Mouse (Mus musculus) intestine, embryonic 15.5 days (tissue): ENCODE results near the gene Tmem59. TPM values are rescaled to one million over a fixed set of nuclear protein-coding genes. Genes with fewer than 3 reads are reported as not detected.
A peak's percentile ranks its signal among the peaks of the same experiment; 100 is the strongest.

ENCODE experiments used
- ATAC-seq: fragments of 200-750 bp; cut with Nextera tagmentation; 2 replicates; pipeline ENCODE4 v1.8.0; 2017; ENCODE audit warnings: moderate TSS enrichment, moderate library complexity
- H3K27ac ChIP-seq: fragments of 300-500 bp; sonication (generic); 2 replicates; pipeline ENCODE4 v1.5.1; 2015; ENCODE audit warnings: mild to moderate bottlenecking, inconsistent platforms
- H3K27me3 ChIP-seq: fragments of 300-500 bp; sonication (generic); replicated peaks from 2 replicates; pipeline ENCODE4 v1.6.1; 2015; ENCODE audit warnings: inconsistent platforms
- H3K36me3 ChIP-seq: fragments of 300-500 bp; sonication (generic); 2 replicates; pipeline ENCODE4 v1.6.1; 2015; ENCODE audit warnings: inconsistent platforms
- H3K4me1 ChIP-seq: fragments of 300-500 bp; sonication (generic); replicated peaks from 2 replicates; pipeline ENCODE4 v1.6.1; 2015; ENCODE audit warnings: inconsistent platforms
- H3K4me2 ChIP-seq: fragments of 300-500 bp; sonication (generic); replicated peaks from 2 replicates; pipeline ENCODE4 v1.6.1; 2015; ENCODE audit warnings: mild to moderate bottlenecking, inconsistent platforms
- H3K4me3 ChIP-seq: fragments of 300-500 bp; sonication (generic); replicated peaks from 2 replicates; pipeline ENCODE4 v1.5.1; 2015; ENCODE audit warnings: inconsistent platforms
- H3K9ac ChIP-seq: fragments of 300-500 bp; sonication (generic); 2 replicates; pipeline ENCODE4 v1.6.1; 2015; ENCODE audit warnings: inconsistent platforms
- H3K9me3 ChIP-seq: fragments of 300-500 bp; sonication (generic); 2 replicates; pipeline ENCODE4 v1.6.1; 2016; ENCODE audit warnings: inconsistent platforms
- WGBS: fragments of 180-500 bp; shearing (Covaris S2); methylation state at CpG from one replicate; pipeline ENCODE4 v1.1.7; 2015; 5-methylcytosine and 5-hydroxymethylcytosine counted together
- polyA plus RNA-seq: library from polyadenylated mRNA; unstranded; fragments of >200 nt; fragmentation: Nextera tagmentation; extraction: Ambion mirVana; gene quantifications from 2 replicates; pipeline ENCODE4 v1.2.1, GENCODE M21; 2015

The Tmem59 gene
- polyA plus RNA-seq, 1 experiment from 2014 or later: 425 TPM

GRCm38 (mm10) chr4:107156983-107157401 is 21.2 kb upstream of the Tmem59 start:
- H3K36me3 ChIP-seq: no peaks in the 10 kb centered on the region
- no peaks in the 10 kb centered on the region for H3K9me3 ChIP-seq
- no peak for ATAC-seq
- H3K4me2 ChIP-seq: no peak overlapping the region
- no peak overlapping the region for H3K4me3 ChIP-seq
- WGBS: 71% methylated on average over 4 of the region's 4 CpGs
- no peaks in the 10 kb centered on the region for H3K27me3 ChIP-seq
- H3K9ac ChIP-seq: no peak overlapping the region
- no peaks in the 10 kb centered on the region for H3K4me1 ChIP-seq
- H3K27ac ChIP-seq: no peak overlapping the region

- Histone ChIP-seq H3K4me3 (no peak overlapping the region), H3K27ac (no peak overlapping the region), H3K9me3 (no peaks in the 10 kb centered on the region), H3K9ac (no peak overlapping the region), H3K4me1 (no peaks in the 10 kb centered on the region), H3K36me3 (peaks cover under 1% of the 10 kb centered on the region; the same call in 1 of the 2 replicates), H3K27me3 (no peaks in the 10 kb centered on the region), H3K4me2 (no peak overlapping the region)
- 87% methylated on average over 11 of the region's 11 CpGs for WGBS
- ATAC-seq: no peak
Measured at GRCm38 (mm10) chr4:107159166-107159773, 18.9 kb upstream of the Tmem59 start.

GRCm38 (mm10) chr4:107160181-107160580 is 18.0 kb upstream of the Tmem59 start:
- no peaks in the 10 kb centered on the region for H3K27me3 ChIP-seq
- H3K27ac ChIP-seq: no peak overlapping the region
- no peaks in the 10 kb centered on the region for H3K4me1 ChIP-seq
- H3K9ac ChIP-seq: no peak overlapping the region
- H3K4me2 ChIP-seq: no peak overlapping the region
- no peak overlapping the region for H3K4me3 ChIP-seq
- H3K36me3 ChIP-seq: peaks cover 3% of the 10 kb centered on the region; the same call in 1 of the 2 replicates
- ATAC-seq: no peak
- no peaks in the 10 kb centered on the region for H3K9me3 ChIP-seq
- 93% methylated on average over 8 of the region's 8 CpGs for WGBS

- H3K9me3 ChIP-seq: no peaks in the 10 kb centered on the region
- WGBS: 81% methylated on average over 10 of the region's 10 CpGs
- no peaks in the 10 kb centered on the region for H3K27me3 ChIP-seq
- H3K4me3 ChIP-seq: no peak overlapping the region
- ATAC-seq: no peak
- no peaks in the 10 kb centered on the region for H3K4me1 ChIP-seq
- peaks cover 3% of the 10 kb centered on the region; the same call in 1 of the 2 replicates for H3K36me3 ChIP-seq
- no peak overlapping the region for H3K4me2 ChIP-seq
- H3K9ac ChIP-seq: no peak overlapping the region
- H3K27ac ChIP-seq: no peak overlapping the region
Measured at GRCm38 (mm10) chr4:107163341-107163740, 14.9 kb upstream of the Tmem59 start.

GRCm38 (mm10) chr4:107163756-107164587 is 14.2 kb upstream of the Tmem59 start:
- no peaks in the 10 kb centered on the region for H3K4me1 ChIP-seq
- no peak overlapping the region for H3K4me2 ChIP-seq
- peak; percentile 61 for ATAC-seq
- no peaks in the 10 kb centered on the region for H3K27me3 ChIP-seq
- 39% methylated on average over 9 of the region's 9 CpGs for WGBS
- peaks cover 3% of the 10 kb centered on the region; the same call in 1 of the 2 replicates for H3K36me3 ChIP-seq
- H3K9me3 ChIP-seq: no peaks in the 10 kb centered on the region
- H3K27ac ChIP-seq: no peak overlapping the region
- no peak overlapping the region for H3K4me3 ChIP-seq
- H3K9ac ChIP-seq: no peak overlapping the region

- Histone ChIP-seq H3K27me3 (no peaks in the 10 kb centered on the region), H3K36me3 (peaks cover 3% of the 10 kb centered on the region; the same call in 1 of the 2 replicates), H3K4me3 (no peak overlapping the region), H3K4me2 (no peak overlapping the region), H3K9me3 (no peaks in the 10 kb centered on the region), H3K4me1 (no peaks in the 10 kb centered on the region), H3K9ac (no peak overlapping the region), H3K27ac (no peak overlapping the region)
- WGBS: 53% methylated on average over 5 of the region's 5 CpGs
- ATAC-seq: no peak
Measured at GRCm38 (mm10) chr4:107166700-107167099, 11.5 kb upstream of the Tmem59 start.

GRCm38 (mm10) chr4:107167798-107168197 is 10.4 kb upstream of the Tmem59 start:
- Histone ChIP-seq H3K27ac (no peak overlapping the region), H3K4me2 (no peak overlapping the region), H3K4me1 (no peaks in the 10 kb centered on the region), H3K9ac (no peak overlapping the region), H3K9me3 (no peaks in the 10 kb centered on the region), H3K27me3 (no peaks in the 10 kb centered on the region), H3K4me3 (no peak overlapping the region), H3K36me3 (peaks cover 7% of the 10 kb centered on the region; the same call in 1 of the 2 replicates)
- 89% methylated on average over 5 of the region's 5 CpGs for WGBS
- no peak for ATAC-seq

GRCm38 (mm10) chr4:107177506-107177905 is 693 bp upstream of the Tmem59 start:
- H3K27me3 ChIP-seq: no peaks in the 10 kb centered on the region
- peaks cover 2% of the 10 kb centered on the region; the same call in 1 of the 2 replicates for H3K36me3 ChIP-seq
- peak overlapping the region; percentile 67 for H3K4me2 ChIP-seq
- peak overlapping the region; percentile 86 for H3K4me3 ChIP-seq
- H3K27ac ChIP-seq: peak overlapping the region; percentile 99
- 26% methylated on average over 11 of the region's 11 CpGs for WGBS
- H3K9me3 ChIP-seq: no peaks in the 10 kb centered on the region
- peak overlapping the region; percentile 86 for H3K9ac ChIP-seq
- ATAC-seq: no peak
- peaks cover 21% of the 10 kb centered on the region for H3K4me1 ChIP-seq

- ATAC-seq: peak; percentile 64
- Histone ChIP-seq H3K27ac (peak within 1 kb of the TSS; percentile 99), H3K36me3 (no peaks in the 10 kb centered on the region), H3K9me3 (no peaks in the 10 kb centered on the region), H3K4me2 (peak within 1 kb of the TSS; percentile 67), H3K9ac (peak within 1 kb of the TSS; percentile 86), H3K4me3 (peak within 1 kb of the TSS; percentile 86), H3K27me3 (no peaks in the 10 kb centered on the region), H3K4me1 (peaks cover 21% of the 10 kb centered on the region)
- WGBS: under 1% methylated on average over 47 of the region's 47 CpGs
Measured at GRCm38 (mm10) chr4:107178830-107179490, 761 bp downstream of the Tmem59 start, which contains the start of gene Tceanc2. Tceanc2 (minus strand) TSS chr4:107179116.

- Histone ChIP-seq H3K27me3 (no peaks in the 10 kb centered on the region), H3K27ac (peak overlapping the region; percentile 99), H3K4me2 (peak overlapping the region; percentile 59), H3K36me3 (no peaks in the 10 kb centered on the region), H3K9me3 (no peaks in the 10 kb centered on the region), H3K4me3 (peak overlapping the region; percentile 86), H3K4me1 (peaks cover 21% of the 10 kb centered on the region), H3K9ac (peak overlapping the region; percentile 86)
- no peak for ATAC-seq
- 2% methylated on average over 8 of the region's 8 CpGs for WGBS
Measured at GRCm38 (mm10) chr4:107179561-107179960, 1.4 kb downstream of the Tmem59 start.

- Histone ChIP-seq H3K27ac (no peak overlapping the region), H3K27me3 (no peaks in the 10 kb centered on the region), H3K9ac (no peak overlapping the region), H3K4me3 (no peak overlapping the region), H3K9me3 (no peaks in the 10 kb centered on the region), H3K4me2 (no peak overlapping the region), H3K4me1 (peaks cover 21% of the 10 kb centered on the region), H3K36me3 (no peaks in the 10 kb centered on the region)
- no peak for ATAC-seq
Measured at GRCm38 (mm10) chr4:107180746-107181145, 2.5 kb downstream of the Tmem59 start.

- 82% methylated on average over 6 of the region's 6 CpGs for WGBS
- no peak overlapping the region for H3K27ac ChIP-seq
- H3K4me2 ChIP-seq: no peak overlapping the region
- no peaks in the 10 kb centered on the region for H3K27me3 ChIP-seq
- H3K9me3 ChIP-seq: no peaks in the 10 kb centered on the region
- no peak overlapping the region for H3K4me3 ChIP-seq
- 0 out of 2 replicates have a peak, but pooled peaks cover 4% of the 10 kb centered on the region for H3K36me3 ChIP-seq
- no peak overlapping the region for H3K9ac ChIP-seq
- peaks cover 19% of the 10 kb centered on the region for H3K4me1 ChIP-seq
- no peak for ATAC-seq
Measured at GRCm38 (mm10) chr4:107181866-107182265, 3.7 kb downstream of the Tmem59 start.
